Mouse (Mus musculus): ENCODE measurements around the gene Lta.

The Lta gene

GRCm38 (mm10) chr17:35187959-35188610, 17.1 kb downstream of the Lta start, which contains the start of gene Lst1:
Gene Lst1, minus strand, starts transcription at chr17:35188439.
- intact Hi-C loops (cut with DNase I), result no loop called here

- intact Hi-C loops (cut with DNase I), result no loop called here
Observed at GRCm38 (mm10) chr17:35187345-35187744, 17.8 kb downstream of the Lta start.

GRCm38 (mm10) chr17:35186681-35187080, 18.5 kb downstream of the Lta start:
- intact Hi-C loops (cut with DNase I), result no loop called here

GRCm38 (mm10) chr17:35185639-35186611, 19.2 kb downstream of the Lta start:
- intact Hi-C loops (cut with DNase I), result no loop called here

GRCm38 (mm10) chr17:35180093-35180492, 25.1 kb downstream of the Lta start:
- intact Hi-C loops (cut with DNase I), result no loop called here

GRCm38 (mm10) chr17:35178528-35178927, 26.6 kb downstream of the Lta start:
- intact Hi-C loops (cut with DNase I), result loop anchor here (1.0 kb wide), 1 partner anchor 54 kb away; no protein-coding TSS in a partner anchor

GRCm38 (mm10) chr17:35175968-35176367, 29.2 kb downstream of the Lta start, which contains the start of gene Aif1:
Gene Aif1, minus strand, starts transcription at chr17:35176068.
- intact Hi-C loops (cut with DNase I), result no loop called here

GRCm38 (mm10) chr17:35175382-35175781, 29.8 kb downstream of the Lta start:
- intact Hi-C loops (cut with DNase I), result no loop called here

- intact Hi-C loops (cut with DNase I), result no loop called here
Observed at GRCm38 (mm10) chr17:35174201-35174977, 30.8 kb downstream of the Lta start.

- intact Hi-C loops (cut with DNase I), result no loop called here
Observed at GRCm38 (mm10) chr17:35173329-35173728, 31.8 kb downstream of the Lta start.

- intact Hi-C loops (cut with DNase I), result no loop called here
Observed at GRCm38 (mm10) chr17:35172445-35173234, 32.5 kb downstream of the Lta start.

- intact Hi-C loops (cut with DNase I), result no loop called here
Observed at GRCm38 (mm10) chr17:35168541-35169207, 36.5 kb downstream of the Lta start.

- intact Hi-C loops (cut with DNase I), result no loop called here
Observed at GRCm38 (mm10) chr17:35167794-35168193, 37.4 kb downstream of the Lta start.

GRCm38 (mm10) chr17:35166352-35167035, 38.7 kb downstream of the Lta start:
- intact Hi-C loops (cut with DNase I), result no loop called here

- intact Hi-C loops (cut with DNase I), result no loop called here
Observed at GRCm38 (mm10) chr17:35165451-35166155, 39.5 kb downstream of the Lta start.

GRCm38 (mm10) chr17:35164568-35165450, 40.3 kb downstream of the Lta start, which contains the start of gene Prrc2a:
Gene Prrc2a, minus strand, starts transcription at chr17:35164897.
- intact Hi-C loops (cut with DNase I), result no loop called here

- intact Hi-C loops (cut with DNase I), result no loop called here
Observed at GRCm38 (mm10) chr17:35164218-35164567, 41.0 kb downstream of the Lta start.
